Mouse (Mus musculus) midbrain, embryonic 16.5 days (tissue): ENCODE data around the gene Oog4. TPM values are rescaled to one million over a fixed set of nuclear protein-coding genes. Genes with fewer than 3 reads are reported as not detected.

Source experiments
- polyA plus RNA-seq: library from polyadenylated mRNA; unstranded; fragments of >200 nt; fragmentation: Nextera tagmentation; extraction: Ambion mirVana; gene quantifications from 2 replicates; pipeline ENCODE4 v1.2.1, GENCODE M21; 2015

Oog4 gene
- polyA plus RNA-seq, 1 experiment from 2014 or later: not detected

Other genes starting within 250 kb of the Oog4 start
- 13.4 and 16.0 TPM in 2 replicates for gene Prdm2, start 237.3 kb downstream of the Oog4 start, polyA plus RNA-seq
- gene Pdpn, start 150.8 kb downstream of the Oog4 start, polyA plus RNA-seq: 36.1 and 40.2 TPM in 2 replicates
- 0.40 and 0.52 TPM in 2 replicates for gene Lrrc38, start 100.6 kb downstream of the Oog4 start, polyA plus RNA-seq
- gene Pramel1, start 55.9 kb downstream of the Oog4 start, polyA plus RNA-seq: not detected in 2 replicates
- gene Pramef8, start 37.9 kb downstream of the Oog4 start, polyA plus RNA-seq: 25.2 and 27.0 TPM in 2 replicates
- gene Gm13043, start 61.0 kb upstream of the Oog4 start, polyA plus RNA-seq: not detected in 2 replicates
- gene Gm13040, start 85.6 kb upstream of the Oog4 start, polyA plus RNA-seq: not detected in 2 replicates
- gene BC080695, start 101.4 kb upstream of the Oog4 start, polyA plus RNA-seq: not detected in 2 replicates
- not detected in 2 replicates for gene Gm13057, start 101.4 kb upstream of the Oog4 start, polyA plus RNA-seq
- gene Gm13083, start 164.7 kb upstream of the Oog4 start, polyA plus RNA-seq: not detected in 2 replicates
- not detected in 2 replicates for gene Gm13088, start 206.9 kb upstream of the Oog4 start, polyA plus RNA-seq